Mouse (Mus musculus): ENCODE measurements around the gene Uchl5. TPM values are rescaled to one million over a fixed set of nuclear protein-coding genes. Genes with fewer than 3 reads are reported as not detected.

The Uchl5 gene
- polyA plus RNA-seq, 1 experiment from 2014 or later, result 49.5 TPM

DNA sequence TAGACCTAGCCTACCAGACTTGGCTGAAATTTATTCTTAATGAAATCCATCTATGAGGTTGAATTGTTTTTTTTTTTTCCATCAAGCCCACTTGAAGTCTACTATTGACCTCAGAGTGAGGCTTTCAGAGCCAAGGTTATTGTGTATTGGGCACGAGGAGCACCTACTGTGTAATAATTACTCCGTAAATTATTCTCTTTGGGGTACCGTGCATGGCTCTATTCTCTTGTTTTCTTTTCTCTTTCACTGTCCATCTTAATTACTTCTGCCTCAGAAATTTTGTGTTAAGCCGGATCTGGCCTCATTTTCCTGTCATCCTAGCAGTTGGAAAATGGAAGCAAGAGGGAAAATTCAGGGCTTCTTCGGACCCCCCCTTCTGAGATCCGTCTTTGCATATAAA is 34.9 kb upstream of the Uchl5 start:
- ChIA-PET POLR2A (no interaction called here), CTCF (interaction anchor here (1.4 to 2.8 kb wide), 3 partner anchors 34 to 45 kb away, joined by 3 to 8 read pairs (median 4); partner anchors contain the start of genes Trove2 and Uchl5)
- ATAC-seq, result no peak
- H3K27me3 ChIP-seq, result no peaks in the 10 kb centered on the region
- TF ChIP-seq CTCF (IDR thresholded peaks at IDR 0.05), result no peak
- no peak for DNase-seq (ENCODE audit: low read depth, low spot score)
- in situ Hi-C loops (cut with MboI; ENCODE audit: low pct_unique_long_range_greater_than_20kb), result no loop called here

DNA sequence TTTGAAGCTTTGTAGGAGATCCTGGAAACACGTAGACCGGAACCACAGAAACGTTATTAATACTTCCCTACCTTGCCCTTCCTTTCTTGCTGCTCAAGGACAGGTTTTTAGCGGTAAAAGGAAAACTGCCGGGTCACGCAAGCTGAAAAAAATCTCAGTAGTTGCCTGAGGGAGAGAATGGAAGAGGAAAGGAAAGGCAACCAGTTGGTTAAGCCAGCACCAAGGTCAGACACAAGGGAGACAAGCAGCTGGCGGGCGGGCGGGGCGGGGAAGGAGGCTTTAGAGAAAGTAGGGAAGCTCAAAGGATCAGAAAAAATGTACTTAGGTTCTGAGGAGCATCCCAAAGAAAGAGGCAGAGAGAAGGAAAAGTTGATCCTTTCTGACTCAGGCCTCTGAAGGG is 31.2 kb upstream of the Uchl5 start:
- in situ Hi-C loops (cut with MboI; ENCODE audit: low pct_unique_long_range_greater_than_20kb), result no loop called here
- no peak for TF ChIP-seq CTCF (IDR thresholded peaks at IDR 0.05)
- H3K27me3 ChIP-seq, result no peaks in the 10 kb centered on the region
- no peak for ATAC-seq
- ChIA-PET CTCF (no interaction called here), POLR2A (no interaction called here)
- no peak for DNase-seq (ENCODE audit: low read depth, low spot score)

DNA sequence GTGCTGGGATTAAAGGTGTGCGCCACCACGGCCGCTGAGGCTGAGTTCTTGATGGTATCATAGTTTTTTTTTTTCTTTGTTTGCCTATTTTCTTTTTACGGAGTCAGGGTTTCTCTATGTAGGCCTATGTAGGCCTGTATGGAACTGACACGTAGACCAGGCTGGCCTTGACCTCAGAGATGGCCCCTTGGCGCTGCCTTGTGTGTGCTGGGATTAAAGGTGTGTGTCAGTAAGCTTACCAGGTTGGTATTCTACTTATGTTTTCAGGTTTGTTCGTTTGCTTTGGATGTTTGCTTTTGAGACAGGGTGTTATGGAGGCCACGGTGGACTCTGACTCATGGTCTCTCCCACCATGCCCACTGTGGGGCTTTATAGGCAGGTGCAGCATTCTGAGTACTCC is 14.9 kb upstream of the Uchl5 start:
- TF ChIP-seq CTCF (IDR thresholded peaks at IDR 0.05), result no peak
- ChIA-PET CTCF (no interaction called here), POLR2A (no interaction called here)
- DNase-seq (ENCODE audit: low read depth, low spot score) (no peak), ATAC-seq (no peak)
- in situ Hi-C loops (cut with MboI; ENCODE audit: low pct_unique_long_range_greater_than_20kb), result no loop called here
- no peaks in the 10 kb centered on the region for H3K27me3 ChIP-seq

DNA sequence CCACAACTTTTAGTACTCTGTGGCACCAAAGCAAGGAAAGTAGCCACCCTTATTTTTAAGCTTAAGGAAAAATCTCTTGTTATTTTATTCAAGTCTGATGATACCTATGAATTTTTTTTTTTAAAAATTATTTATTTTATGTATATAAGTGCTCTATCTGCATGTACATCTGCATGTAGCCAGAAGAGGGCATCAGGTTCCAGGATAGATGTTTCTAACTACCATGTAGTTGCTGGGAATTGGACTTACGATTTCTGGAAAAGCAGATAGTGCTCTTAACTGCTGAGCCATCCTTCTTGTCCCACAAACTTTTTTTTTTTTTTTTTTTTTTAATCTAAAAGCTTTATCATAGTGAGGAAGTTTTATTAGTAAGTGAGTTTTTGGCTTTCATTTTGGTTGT is 12.6 kb upstream of the Uchl5 start:
- ATAC-seq, result no peak
- no peaks in the 10 kb centered on the region for H3K27me3 ChIP-seq
- POLR2A ChIA-PET, result interaction anchor here (0.6 kb wide), 2 partner anchors 12 to 27 kb away, joined by 3 to 4 read pairs; no protein-coding TSS in a partner anchor
- no peak for TF ChIP-seq CTCF (IDR thresholded peaks at IDR 0.05)
- in situ Hi-C loops (cut with MboI; ENCODE audit: low pct_unique_long_range_greater_than_20kb), result no loop called here
- CTCF ChIA-PET, result interaction anchor here (0.7 to 1.9 kb wide), 4 partner anchors 10 to 21 kb away, joined by 3 to 8 read pairs (median 4); no protein-coding TSS in a partner anchor
- no peak for DNase-seq (ENCODE audit: low read depth, low spot score)

DNA sequence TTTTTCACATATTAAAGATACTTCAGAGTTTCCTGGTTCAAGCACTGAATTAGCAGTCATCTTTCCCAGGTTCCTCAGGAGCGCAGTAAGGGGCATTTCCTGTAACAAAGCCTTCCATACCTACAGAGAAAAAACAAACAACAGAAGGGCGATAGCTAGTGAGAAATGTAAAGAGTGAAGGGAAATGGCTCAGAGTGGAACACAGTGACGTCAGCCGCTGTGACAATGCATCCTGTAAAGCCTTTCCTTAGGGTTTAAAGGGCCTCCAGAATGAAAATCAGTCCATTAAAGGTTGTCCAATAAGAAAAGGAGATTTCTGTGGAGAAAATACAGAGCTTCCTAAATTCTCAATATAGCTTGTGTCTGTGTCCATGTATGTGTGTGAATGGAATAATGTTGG is 11.3 kb upstream of the Uchl5 start:
- ChIA-PET CTCF (interaction anchor here (0.8 to 1.9 kb wide), 3 partner anchors 9 to 26 kb away, joined by 4 to 8 read pairs (median 4); partner anchors contain the start of gene Trove2), POLR2A (no interaction called here)
- H3K27me3 ChIP-seq, result no peaks in the 10 kb centered on the region
- TF ChIP-seq CTCF (IDR thresholded peaks at IDR 0.05), result no peak
- in situ Hi-C loops (cut with MboI; ENCODE audit: low pct_unique_long_range_greater_than_20kb), result no loop called here
- ATAC-seq (no peak), DNase-seq (ENCODE audit: low read depth, low spot score) (no peak)

DNA sequence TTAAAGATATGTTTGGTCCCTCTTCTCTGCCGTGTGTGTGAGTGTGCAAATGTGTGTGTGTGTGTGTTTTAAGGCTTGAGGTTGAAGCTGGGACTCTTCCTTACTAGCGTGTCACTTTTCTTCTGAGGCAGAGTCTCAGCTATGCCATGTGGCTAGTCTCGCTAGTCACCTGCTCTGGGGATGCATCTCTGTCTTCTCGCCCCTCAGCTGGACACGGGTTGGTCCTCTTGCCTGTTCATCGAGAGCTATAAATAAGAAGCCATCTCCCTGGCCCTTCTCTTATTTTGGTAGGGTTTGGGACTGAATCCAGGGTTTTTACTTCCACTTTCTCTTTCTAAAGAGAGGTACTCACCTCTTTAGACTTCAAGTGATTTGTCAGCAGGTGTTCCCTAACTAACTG is 10.8 kb upstream of the Uchl5 start:
- no peak for ATAC-seq
- POLR2A ChIA-PET, result no interaction called here

DNA sequence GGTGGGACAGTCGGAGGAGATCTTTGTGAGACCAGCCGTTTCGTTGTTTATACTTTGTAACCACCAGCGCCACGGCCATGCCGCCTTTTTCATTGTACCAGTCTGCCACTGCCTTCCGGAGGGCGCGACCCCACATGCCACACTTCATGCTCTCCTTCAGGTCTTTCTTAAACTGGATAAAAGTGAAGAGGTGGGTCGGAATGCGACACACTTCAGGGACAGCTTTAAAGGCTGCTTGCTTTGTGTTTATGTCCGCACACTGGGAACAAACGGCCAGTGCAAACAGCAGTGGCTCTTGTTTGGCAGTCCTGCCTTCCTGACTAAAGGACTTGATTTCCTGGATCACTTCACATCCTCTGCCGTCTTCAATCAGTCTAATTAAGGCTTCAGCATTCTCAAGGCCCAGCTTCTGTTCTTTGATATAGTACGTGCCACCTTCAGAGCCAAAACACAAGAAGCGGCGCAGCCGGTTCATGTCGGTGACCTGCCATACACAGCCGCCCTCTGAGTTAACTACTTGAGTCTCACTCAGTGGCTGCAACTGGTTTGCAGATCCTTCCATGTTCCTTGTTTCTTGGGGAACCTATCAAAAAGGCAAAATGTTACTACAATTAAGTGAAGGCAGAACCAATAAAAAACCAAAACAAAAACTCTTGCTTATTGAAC is 6.5 kb upstream of the Uchl5 start:
- ChIA-PET CTCF (no interaction called here), POLR2A (no interaction called here)
- TF ChIP-seq CTCF (IDR thresholded peaks at IDR 0.05), result no peak
- H3K27me3 ChIP-seq, result no peaks in the 10 kb centered on the region
- DNase-seq (ENCODE audit: low read depth, low spot score) (no peak), ATAC-seq (no peak)
- in situ Hi-C loops (cut with MboI; ENCODE audit: low pct_unique_long_range_greater_than_20kb), result no loop called here

More for the DNA sequence above, 10.8 kb upstream of the Uchl5 start:
- in situ Hi-C loops (cut with MboI; ENCODE audit: low pct_unique_long_range_greater_than_20kb), result no loop called here
- TF ChIP-seq CTCF (IDR thresholded peaks at IDR 0.05), result no peak
- DNase-seq (ENCODE audit: low read depth, low spot score), result no peak
- CTCF ChIA-PET, result interaction anchor here (0.8 to 1.9 kb wide), 3 partner anchors 8 to 26 kb away, joined by 4 to 8 read pairs (median 4); partner anchors contain the start of gene Trove2
- no peaks in the 10 kb centered on the region for H3K27me3 ChIP-seq

DNA sequence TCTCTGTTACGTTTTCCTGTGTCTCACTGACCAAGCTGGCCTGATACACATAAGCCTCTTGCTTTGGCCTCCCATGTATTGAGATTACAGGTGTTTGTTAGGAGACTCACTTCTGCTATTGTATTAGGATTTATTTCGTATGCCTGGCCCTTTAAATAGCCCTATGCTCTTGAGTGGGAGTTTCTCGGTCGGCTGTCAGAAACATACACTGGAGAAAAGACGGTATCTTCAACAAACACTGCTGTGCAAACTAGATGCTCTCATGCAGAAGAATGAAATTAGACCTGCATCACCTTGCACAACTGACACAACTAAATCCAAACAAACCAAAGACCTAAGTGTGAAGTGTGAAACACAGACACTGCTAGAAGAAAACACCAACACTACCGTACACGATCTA is 4.0 kb upstream of the Uchl5 start:
- CTCF ChIA-PET, result no interaction called here

DNA sequence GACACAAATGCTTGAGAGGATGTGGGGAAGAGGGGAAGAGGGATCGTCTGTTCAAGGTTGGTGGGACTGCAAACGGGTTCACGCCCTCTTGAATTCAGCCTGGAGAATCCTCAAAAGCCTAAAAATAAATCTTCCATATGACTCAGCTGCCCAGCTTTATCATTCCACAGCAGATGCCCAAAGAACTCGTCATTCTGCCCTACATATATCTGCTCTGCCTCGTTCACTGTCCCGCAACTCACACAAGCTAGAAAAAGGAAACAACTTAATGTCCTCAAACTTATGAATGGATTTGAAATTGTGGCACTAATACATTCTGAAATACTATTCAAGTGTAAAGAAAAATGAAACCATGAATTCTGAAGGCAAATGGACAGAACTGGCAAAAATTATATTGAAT is 3.2 kb upstream of the Uchl5 start:
- DNase-seq (ENCODE audit: low read depth, low spot score) (no peak), ATAC-seq (no peak)
- in situ Hi-C loops (cut with MboI; ENCODE audit: low pct_unique_long_range_greater_than_20kb), result no loop called here
- no peak for TF ChIP-seq CTCF (IDR thresholded peaks at IDR 0.05)
- H3K27me3 ChIP-seq, result no peaks in the 10 kb centered on the region
- ChIA-PET POLR2A (no interaction called here), CTCF (interaction anchor here (2.1 kb wide), 1 partner anchor 9 kb away, joined by 8 read pairs; no protein-coding TSS in a partner anchor)

More for the DNA sequence above, 4.0 kb upstream of the Uchl5 start:
- POLR2A ChIA-PET, result no interaction called here
- in situ Hi-C loops (cut with MboI; ENCODE audit: low pct_unique_long_range_greater_than_20kb), result no loop called here
- ATAC-seq (no peak), DNase-seq (ENCODE audit: low read depth, low spot score) (no peak)
- H3K27me3 ChIP-seq, result no peaks in the 10 kb centered on the region
- TF ChIP-seq CTCF (IDR thresholded peaks at IDR 0.05), result no peak

DNA sequence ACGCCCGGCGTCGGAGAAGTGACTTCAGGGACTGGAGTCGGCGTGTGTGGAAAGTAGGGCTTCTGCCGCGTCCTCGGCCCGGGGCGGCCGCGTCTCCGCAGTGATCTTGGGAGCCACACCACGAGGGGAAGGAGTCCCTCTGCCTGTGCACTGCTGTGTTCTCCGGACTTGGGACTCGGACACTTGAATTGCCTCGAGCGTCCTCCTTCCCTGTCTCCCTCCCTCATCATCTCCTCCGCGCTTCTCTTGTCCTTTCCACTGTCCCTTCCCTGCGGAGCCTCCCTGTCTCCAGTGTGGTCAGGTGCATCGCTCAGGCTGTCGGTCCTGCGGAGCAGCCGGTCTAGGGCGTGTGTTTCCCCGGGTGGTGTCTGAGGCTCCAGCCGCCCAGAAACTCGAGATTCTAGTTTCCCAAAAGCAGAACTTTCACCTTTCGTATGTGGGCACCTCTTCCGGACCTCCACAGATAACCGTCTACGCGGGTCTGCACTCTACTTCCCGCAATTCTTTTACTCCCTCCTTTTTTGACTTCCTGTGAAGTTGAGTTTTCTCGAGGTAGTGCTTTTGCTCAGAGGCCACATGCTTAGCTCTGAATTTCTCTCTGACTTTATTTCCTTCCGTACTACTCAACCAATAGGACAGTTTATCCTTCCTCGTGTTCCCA is 616 bp downstream of the Uchl5 start:
- ATAC-seq (peak; percentile 48), DNase-seq (ENCODE audit: low read depth, low spot score) (no peak)
- H3K27me3 ChIP-seq, result no peaks in the 10 kb centered on the region
- TF ChIP-seq CTCF (IDR thresholded peaks at IDR 0.05), result no peak
- ChIA-PET CTCF (interaction anchor here (1.0 to 2.2 kb wide), 2 partner anchors 26 to 37 kb away, joined by 4 to 8 read pairs; no protein-coding TSS in a partner anchor), POLR2A (no interaction called here)
- in situ Hi-C loops (cut with MboI; ENCODE audit: low pct_unique_long_range_greater_than_20kb), result no loop called here

DNA sequence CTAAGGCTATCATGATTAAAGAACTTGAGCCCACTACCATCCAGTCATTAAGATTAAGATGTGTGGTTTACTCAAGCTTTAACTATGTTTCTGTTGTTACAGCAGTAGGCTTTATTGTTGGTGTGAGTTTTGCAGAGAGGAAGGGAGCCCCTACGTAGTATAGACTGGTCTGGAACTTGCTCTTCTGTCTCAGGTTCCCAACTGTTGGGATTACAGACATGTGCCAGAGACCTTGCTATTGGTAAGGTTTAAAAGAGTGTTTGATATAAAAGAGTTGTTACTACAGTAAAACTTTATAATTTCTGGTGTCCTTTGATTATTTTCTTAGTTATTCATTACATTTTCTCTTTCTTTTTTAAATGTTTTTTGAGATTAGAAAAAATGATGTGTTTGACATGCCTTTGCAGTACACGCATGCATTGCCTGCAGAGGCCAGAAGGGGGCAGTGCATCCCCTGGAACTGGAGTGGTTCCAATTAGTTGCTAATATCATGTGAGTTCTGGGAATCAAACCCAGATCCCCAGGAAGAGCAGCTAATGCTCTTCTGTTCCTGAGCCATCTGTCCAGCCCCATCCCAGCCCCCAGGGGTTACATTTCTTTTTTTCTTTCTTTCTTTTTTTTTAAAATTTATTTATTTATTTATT is 11.6 kb downstream of the Uchl5 start:
- POLR2A ChIA-PET, result no interaction called here
- in situ Hi-C loops (cut with MboI; ENCODE audit: low pct_unique_long_range_greater_than_20kb), result no loop called here
- ATAC-seq, result no peak

More for the DNA sequence above, 11.6 kb downstream of the Uchl5 start:
- peak; percentile 92 for TF ChIP-seq CTCF (IDR thresholded peaks at IDR 0.05)
- CTCF ChIA-PET, result interaction anchor here (0.9 to 2.3 kb wide), 4 partner anchors 8 to 20 kb away, joined by 3 to 6 read pairs (median 4); no protein-coding TSS in a partner anchor
- no peak for DNase-seq (ENCODE audit: low read depth, low spot score)
- no peaks in the 10 kb centered on the region for H3K27me3 ChIP-seq
